Mouse (Mus musculus): ENCODE results near the gene Adam19.

GRCm38 (mm10) chr11:46067371-46068060 is 11.7 kb downstream of the Adam19 start:
- TF ChIP-seq CTCF (conservative IDR thresholded peaks at IDR 0.05 in 1 of 2, IDR thresholded peaks at IDR 0.05 in 1 of 2; ENCODE audit: low read depth in 2 of 2, low read length in 2 of 2), result no peak
- no peak for TF ChIP-seq USF1 (IDR thresholded peaks at IDR 0.05; ENCODE audit: low read depth, low read length)
- TF ChIP-seq MAX (IDR thresholded peaks at IDR 0.05; ENCODE audit: low read length), result no peak
- TF ChIP-seq ZKSCAN1 (IDR thresholded peaks at IDR 0.05; ENCODE audit: borderline replicate concordance, low read depth, low read length), result no peak
- TF ChIP-seq HCFC1 (IDR thresholded peaks at IDR 0.05; ENCODE audit: low read depth, low read length), result no peak
- no peak for TF ChIP-seq POLR2A (IDR thresholded peaks at IDR 0.05; ENCODE audit: low read depth, low read length)
- no peak for TF ChIP-seq IRF4 (IDR thresholded peaks at IDR 0.05; ENCODE audit: low read depth, low read length)
- no peak for TF ChIP-seq ETS1 (conservative IDR thresholded peaks at IDR 0.05; ENCODE audit: low read depth, low read length)
- TF ChIP-seq POLR2AphosphoS2 (IDR thresholded peaks at IDR 0.05; ENCODE audit: low read depth, low read length), result no peak
- TF ChIP-seq ZMIZ1 (IDR thresholded peaks at IDR 0.05; ENCODE audit: low read depth, low read length), result no peak
- TF ChIP-seq RAD21 (IDR thresholded peaks at IDR 0.05; ENCODE audit: low read depth, low read length), result no peak
- no peak for TF ChIP-seq MXI1 (IDR thresholded peaks at IDR 0.05; ENCODE audit: low read depth, low read length)
- no peak for TF ChIP-seq EP300 (IDR thresholded peaks at IDR 0.05; ENCODE audit: low read length)
- TF ChIP-seq CHD2 (IDR thresholded peaks at IDR 0.05; ENCODE audit: low read length), result no peak
